Mouse (Mus musculus) G1E (cell line): Measurements from ENCODE around the gene Ikzf2.

Experiments
- CTCF ChIP-seq: IDR thresholded peaks from 2 replicates; pipeline ENCODE4 v1.5.1; 2012; ENCODE audit warnings: low read depth, low read length, inconsistent platforms, mixed read lengths
- GATA2 ChIP-seq: IDR thresholded peaks from 2 replicates; pipeline ENCODE4 v1.6.1; 2012; ENCODE audit warnings: low read depth, low read length, inconsistent platforms, borderline replicate concordance
- POLR2AphosphoS5 ChIP-seq: IDR thresholded peaks from 2 replicates; pipeline ENCODE4 v1.6.1; 2012; ENCODE audit warnings: low read depth, low read length, inconsistent platforms; ENCODE audit not compliant: insufficient replicate concordance
- TAL1 ChIP-seq: conservative IDR thresholded peaks from 2 replicates; pipeline ENCODE4 v1.6.1; 2012; ENCODE audit warnings: low read depth, low read length, inconsistent platforms, mixed read lengths

GRCm38 (mm10) chr1:69513595-69514250 lies 173.3 kb downstream of the Ikzf2 start:
- TF ChIP-seq GATA2 (peak; percentile 75; the same call in 1 of the 2 replicates), CTCF (no peak), POLR2AphosphoS5 (no peak), TAL1 (peak; percentile 94)
